Comparison of ENCODE assay signal across 25 mouse cellular contexts in the genomic region with DNA sequence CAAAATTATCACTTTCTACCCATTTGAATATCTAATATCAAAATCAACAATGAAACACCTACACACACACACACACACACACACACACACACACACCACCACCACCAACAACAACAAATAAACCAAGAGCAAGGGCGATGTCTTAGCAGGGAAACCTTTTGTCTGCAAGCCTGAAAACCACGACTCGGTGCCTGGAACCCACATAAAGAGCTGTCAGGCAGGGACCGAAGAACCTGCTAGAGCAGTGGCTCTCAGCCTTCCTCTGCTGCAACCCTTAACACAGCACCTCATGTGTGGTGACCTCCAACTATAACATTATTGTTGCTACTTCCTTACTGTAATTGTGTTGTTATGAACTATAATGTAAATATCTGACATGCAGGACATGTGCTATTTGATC. TPM values are rescaled to one million over a fixed set of nuclear protein-coding genes. Genes with fewer than 3 reads are reported as not detected.
A peak's percentile ranks its signal among the peaks of the same experiment; 100 is the strongest.
DNase-seq lines count a peak whose midpoint lies in the region; ATAC-seq and TF ChIP-seq lines count a peak whose summit lies in the region.
"Had no signal": no experiment of that assay in that cellular context is flagged by ENCODE, and none has a peak within 500 bp of the region (broad histone marks: within the 10 kb centered on the region; RNA-seq: fewer than 3 reads in every experiment).

No protein-coding gene starts in this region.

- H3K9ac ChIP-seq in intestine, postnatal 0 days (ENCODE audit: low read depth, low read length), result no peak overlapping the region
- no peak overlapping the region for H3K9ac ChIP-seq in intestine, embryonic 15.5 days
- peak overlapping the region; percentile 36 for H3K9ac ChIP-seq in liver, embryonic 12.5 days
- H3K9ac ChIP-seq in liver, postnatal 0 days (replicated peaks), result 0 out of 2 replicates have a peak overlapping the region, but pooled peaks have one; percentile 33
- H3K9ac ChIP-seq: embryonic facial prominence, embryonic 12.5 days; midbrain, embryonic 12.5 days; neural tube, embryonic 13.5 days; stomach, embryonic 15.5 days had no signal

- ATAC-seq in erythroblast, adult 5-6 weeks (replicated peaks; ENCODE audit: low FRiP score, poor library complexity, severe bottlenecking), result no peak
- ATAC-seq in intestine, postnatal 0 days, result no peak
- no peak for ATAC-seq in intestine, embryonic 15.5 days
- ATAC-seq in liver, embryonic 12.5 days, result no peak
- ATAC-seq in liver, postnatal 0 days, result no peak
- ATAC-seq: forebrain, embryonic 16.5 days; hindbrain, postnatal 0 days had no signal

- no peaks in the 10 kb centered on the region for H3K27me3 ChIP-seq in erythroblast, embryonic 14.5 days (ENCODE audit: control insufficient read depth)
- no peaks in the 10 kb centered on the region for H3K27me3 ChIP-seq in intestine, postnatal 0 days (replicated peaks; ENCODE audit: control insufficient read depth, insufficient read depth, low read length)
- no peaks in the 10 kb centered on the region for H3K27me3 ChIP-seq in intestine, embryonic 15.5 days (replicated peaks)
- H3K27me3 ChIP-seq in liver, embryonic 12.5 days (replicated peaks), result no peaks in the 10 kb centered on the region
- H3K27me3 ChIP-seq in liver, postnatal 0 days (ENCODE audit: insufficient read depth, low read length), result no peaks in the 10 kb centered on the region
- H3K27me3 ChIP-seq: embryonic facial prominence, embryonic 12.5 days; megakaryocyte, embryonic 14.5 days; midbrain, embryonic 12.5 days; neural tube, embryonic 13.5 days; stomach, embryonic 15.5 days had no signal

- no peak for DNase-seq in liver, postnatal 0 days
- no peak for DNase-seq in adrenal gland, postnatal 10 days
- DNase-seq in left cerebral cortex, adult 18-20 months (ENCODE audit: low spot score in 2 of 2), result no peak
- DNase-seq: adrenal gland, postnatal 36 days; cerebellum, adult 9-10 months; cerebellum, postnatal 36 days; gastrocnemius, postnatal 36 days; kidney, adult 9 months; kidney, postnatal 14 days; layer of hippocampus, adult 9-11 months; thymus, postnatal 14 days had no signal

- no peak for TF ChIP-seq EP300 in liver, postnatal 0 days (IDR thresholded peaks at IDR 0.05; ENCODE audit: low read depth)

- 93% methylated on average over 4 of the region's 4 CpGs for WGBS in intestine, postnatal 0 days
- WGBS in intestine, embryonic 15.5 days, result 95% methylated on average over 4 of the region's 4 CpGs
- 80% methylated on average over 4 of the region's 4 CpGs for WGBS in liver, embryonic 12.5 days (ENCODE audit: insufficient replicate concordance)
- 64% methylated on average over 4 of the region's 4 CpGs for WGBS in liver, postnatal 0 days (ENCODE audit: insufficient replicate concordance)

- H3K27ac ChIP-seq in intestine, postnatal 0 days (ENCODE audit: low read depth, low read length), result peak overlapping the region; percentile 70; the same call in 1 of the 2 replicates
- no peak overlapping the region for H3K27ac ChIP-seq in intestine, embryonic 15.5 days
- peak overlapping the region; percentile 93 for H3K27ac ChIP-seq in liver, embryonic 12.5 days
- peak overlapping the region; percentile 88; the same call in 1 of the 2 replicates for H3K27ac ChIP-seq in liver, postnatal 0 days (ENCODE audit: low read depth)
- H3K27ac ChIP-seq: embryonic facial prominence, embryonic 12.5 days; gastrocnemius, adult 2 months; hindbrain, postnatal 0 days; midbrain, embryonic 12.5 days; neural tube, embryonic 13.5 days had no signal

- peaks cover 92% of the 10 kb centered on the region for H3K36me3 ChIP-seq in erythroblast, embryonic 14.5 days (ENCODE audit: control insufficient read depth)
- peaks cover 47% of the 10 kb centered on the region for H3K36me3 ChIP-seq in intestine, postnatal 0 days (ENCODE audit: control insufficient read depth, insufficient read depth)
- peaks cover 29% of the 10 kb centered on the region for H3K36me3 ChIP-seq in intestine, embryonic 15.5 days
- peaks cover 84% of the 10 kb centered on the region for H3K36me3 ChIP-seq in liver, embryonic 12.5 days
- peaks cover 61% of the 10 kb centered on the region for H3K36me3 ChIP-seq in liver, postnatal 0 days (replicated peaks; ENCODE audit: insufficient read depth, low read length)

- no peak for TF ChIP-seq CTCF in intestine, postnatal 0 days (IDR thresholded peaks at IDR 0.05; ENCODE audit: low read depth)
- TF ChIP-seq CTCF in liver, postnatal 0 days (IDR thresholded peaks at IDR 0.05; ENCODE audit: low read depth), result no peak

- peak overlapping the region; percentile 63 for H3K4me3 ChIP-seq in erythroblast, embryonic 14.5 days (replicated peaks)
- H3K4me3 ChIP-seq in intestine, postnatal 0 days (ENCODE audit: low read depth, low read length), result no peak overlapping the region
- no peak overlapping the region for H3K4me3 ChIP-seq in intestine, embryonic 15.5 days (replicated peaks)
- peak overlapping the region; percentile 31 for H3K4me3 ChIP-seq in liver, embryonic 12.5 days
- H3K4me3 ChIP-seq in liver, postnatal 0 days (ENCODE audit: low read depth, low read length), result peak overlapping the region; percentile 28
- H3K4me3 ChIP-seq: embryonic facial prominence, embryonic 12.5 days; gastrocnemius, adult 2 months; midbrain, embryonic 12.5 days; myocyte; neural tube, embryonic 13.5 days; stomach, embryonic 15.5 days had no signal

- H3K4me1 ChIP-seq in erythroblast, embryonic 14.5 days (ENCODE audit: control insufficient read depth), result peaks cover 67% of the 10 kb centered on the region
- H3K4me1 ChIP-seq in intestine, postnatal 0 days (replicated peaks; ENCODE audit: control insufficient read depth, insufficient read depth, low read length), result peaks cover 8% of the 10 kb centered on the region; the same call in 1 of the 2 replicates
- H3K4me1 ChIP-seq in intestine, embryonic 15.5 days (replicated peaks), result peaks cover 19% of the 10 kb centered on the region; the same call in 1 of the 2 replicates
- H3K4me1 ChIP-seq in liver, embryonic 12.5 days, result peaks cover 73% of the 10 kb centered on the region
- H3K4me1 ChIP-seq in liver, postnatal 0 days (ENCODE audit: insufficient read depth), result peaks cover 18% of the 10 kb centered on the region

- no peaks in the 10 kb centered on the region for H3K9me3 ChIP-seq in erythroblast, embryonic 14.5 days (ENCODE audit: control insufficient read depth, low read length)
- no peaks in the 10 kb centered on the region for H3K9me3 ChIP-seq in intestine, postnatal 0 days (ENCODE audit: control insufficient read depth)
- no peaks in the 10 kb centered on the region for H3K9me3 ChIP-seq in intestine, embryonic 15.5 days
- H3K9me3 ChIP-seq in liver, embryonic 12.5 days (replicated peaks), result no peaks in the 10 kb centered on the region
- no peaks in the 10 kb centered on the region for H3K9me3 ChIP-seq in liver, postnatal 0 days (ENCODE audit: low read length)
- H3K9me3 ChIP-seq: embryonic facial prominence, embryonic 12.5 days; megakaryocyte, embryonic 14.5 days; midbrain, embryonic 12.5 days; neural tube, embryonic 13.5 days; stomach, embryonic 15.5 days had no signal

- H3K4me2 ChIP-seq in intestine, postnatal 0 days (replicated peaks; ENCODE audit: low read depth), result no peak overlapping the region
- H3K4me2 ChIP-seq in intestine, embryonic 15.5 days (replicated peaks), result no peak overlapping the region
- peak overlapping the region; percentile 57 for H3K4me2 ChIP-seq in liver, embryonic 12.5 days
- peak overlapping the region; percentile 63 for H3K4me2 ChIP-seq in liver, postnatal 0 days (ENCODE audit: low read depth, low read length)
- H3K4me2 ChIP-seq: embryonic facial prominence, embryonic 12.5 days; midbrain, embryonic 12.5 days; neural tube, embryonic 13.5 days; stomach, embryonic 15.5 days had no signal

RNA-seq across cellular contexts. Expression of a gene that starts 6.3 kb away (rescaled TPM):
- polyA plus RNA-seq in erythroblast, embryonic 14.5 days (2012), result 16.8 and 17.7 TPM in 2 replicates
- total RNA-seq in erythroblast, adult 5-6 weeks (2015; ENCODE audit: low replicate concordance), result 875 and 932 TPM in 2 replicates
- total RNA-seq in erythroblast, adult 5-6 weeks (2017; ENCODE audit: low replicate concordance), result 975 and 1,016 TPM in 2 replicates
- 39.7 and 40.9 TPM in 2 replicates for polyA plus RNA-seq in intestine, postnatal 0 days (2015; fragmentation: Nextera tagmentation; extraction: Ambion mirVana)
- polyA plus RNA-seq in intestine, embryonic 15.5 days (2015; fragmentation: Nextera tagmentation; extraction: Ambion mirVana), result 53.1 and 54.2 TPM in 2 replicates
- polyA plus RNA-seq in liver, embryonic 12.5 days (2016; fragmentation: Nextera tagmentation; extraction: Ambion mirVana), result 81.0 and 81.3 TPM in 2 replicates
- 40.0 and 41.0 TPM in 2 replicates for polyA plus RNA-seq in liver, postnatal 0 days (2015; fragmentation: Nextera tagmentation; extraction: Ambion mirVana)
- total RNA-seq in adrenal gland, postnatal 10 days (2021), result 100 to 1,000 TPM; 360 to 448 TPM
- total RNA-seq in left cerebral cortex, adult 18-20 months (2021), result 100 to 1,000 TPM; 108 to 115 TPM

RNA-seq across cellular contexts. Expression of a gene that starts 59.7 kb away (rescaled TPM):
- 3.3 and 5.2 TPM in 2 replicates for polyA plus RNA-seq in erythroblast, embryonic 14.5 days (2012)
- total RNA-seq in erythroblast, adult 5-6 weeks (2015; ENCODE audit: low replicate concordance), result 20.8 and 33.9 TPM in 2 replicates
- total RNA-seq in erythroblast, adult 5-6 weeks (2017; ENCODE audit: low replicate concordance), result 25.5 and 37.5 TPM in 2 replicates
- polyA plus RNA-seq in intestine, postnatal 0 days (2015; fragmentation: Nextera tagmentation; extraction: Ambion mirVana), result 43.4 and 45.4 TPM in 2 replicates
- polyA plus RNA-seq in intestine, embryonic 15.5 days (2015; fragmentation: Nextera tagmentation; extraction: Ambion mirVana), result 75.4 and 90.4 TPM in 2 replicates
- 90.7 and 92.0 TPM in 2 replicates for polyA plus RNA-seq in liver, embryonic 12.5 days (2016; fragmentation: Nextera tagmentation; extraction: Ambion mirVana)
- 36.4 and 37.4 TPM in 2 replicates for polyA plus RNA-seq in liver, postnatal 0 days (2015; fragmentation: Nextera tagmentation; extraction: Ambion mirVana)
- total RNA-seq in adrenal gland, postnatal 10 days (2021), result 10 to 100 TPM; 22.8 to 24.5 TPM
- 10 to 100 TPM; 16.2 to 18.2 TPM for total RNA-seq in left cerebral cortex, adult 18-20 months (2021)

Comparison
In these comparisons a context has a peak if more than half of its experiments do, and no peak if none do; other contexts are left out.
1. H3K4me3 ChIP-seq: peak in erythroblast, embryonic 14.5 days (single experiment), liver, embryonic 12.5 days (single experiment) and liver, postnatal 0 days (single experiment); none in intestine, postnatal 0 days (single experiment) and intestine, embryonic 15.5 days (single experiment).
2. H3K4me2 ChIP-seq: peak in liver, embryonic 12.5 days (single experiment) and liver, postnatal 0 days (single experiment); none in intestine, postnatal 0 days (single experiment) and intestine, embryonic 15.5 days (single experiment).
3. H3K9ac ChIP-seq: peak in liver, embryonic 12.5 days (single experiment) and liver, postnatal 0 days (single experiment); none in intestine, postnatal 0 days (single experiment) and intestine, embryonic 15.5 days (single experiment).